Mouse (Mus musculus) CH12.LX (cell line): Measurements from ENCODE around the gene Ppt2. TPM values are rescaled to one million over a fixed set of nuclear protein-coding genes. Genes with fewer than 3 reads are reported as not detected.
A peak's percentile ranks its signal among the peaks of the same experiment; 100 is the strongest.

Experiments
- DNase-seq: peaks from one replicate; pipeline ENCODE4 v3.0.0-alpha.2; 2013; ENCODE audit errors: extremely low read depth
- H3K27ac ChIP-seq: 2 replicates; pipeline ENCODE4 v1.5.1; 2012; ENCODE audit warnings: low read depth, mild to moderate bottlenecking, control low read depth, moderate library complexity; ENCODE audit not compliant: insufficient read depth
- H3K27me3 ChIP-seq: replicated peaks from 2 replicates; pipeline ENCODE3; 2012; ENCODE audit warnings: inconsistent platforms
- H3K36me3 ChIP-seq, 2 experiments: replicated peaks in 1 of 2; 2 replicates each; pipeline versions ENCODE3 to v1.6.1; 2012; ENCODE audit warnings: inconsistent platforms in 1 of 2, low read length in 1 of 2, mild to moderate bottlenecking in 1 of 2, mixed read lengths in 1 of 2, moderate library complexity in 1 of 2; ENCODE audit not compliant: control insufficient read depth in 1 of 2, insufficient read depth in 1 of 2
- H3K4me1 ChIP-seq, 2 experiments: 2 replicates each; pipeline ENCODE4 v1.6.1; 2012; ENCODE audit warnings: inconsistent platforms in 1 of 2, moderate library complexity in 1 of 2; ENCODE audit not compliant: insufficient read depth in 2 of 2, control insufficient read depth in 1 of 2
- H3K4me2 ChIP-seq: 2 replicates; pipeline ENCODE4 v1.6.1; 2012; ENCODE audit warnings: low read depth, mild to moderate bottlenecking, control low read depth; ENCODE audit not compliant: poor library complexity, insufficient read depth, severe bottlenecking
- H3K4me3 ChIP-seq, 3 experiments: fragments of 150-350 bp in 1 of 3; sonication (generic) in 1 of 3; replicated peaks in 1 of 3; 2 replicates each; pipeline versions ENCODE3 to v1.5.1; 2011 to 2012; ENCODE audit warnings: low read depth in 2 of 3, low read length in 2 of 3, mild to moderate bottlenecking in 2 of 3, moderate library complexity in 2 of 3, control low read depth in 1 of 3, improper control_type of control experiment in 1 of 3, inconsistent platforms in 1 of 3, mixed read lengths in 1 of 3; ENCODE audit not compliant: poor library complexity in 1 of 3
- H3K79me2 ChIP-seq: replicated peaks from 2 replicates; pipeline ENCODE4 v1.6.1; 2012; ENCODE audit warnings: mild to moderate bottlenecking, moderate library complexity; ENCODE audit not compliant: control insufficient read depth, poor library complexity, insufficient read depth, severe bottlenecking; ENCODE audit errors: extremely low read depth
- H3K9ac ChIP-seq: 2 replicates; pipeline ENCODE4 v1.6.1; 2012; ENCODE audit warnings: low read depth, mild to moderate bottlenecking, control low read depth, moderate library complexity; ENCODE audit not compliant: insufficient read depth
- H3K9me3 ChIP-seq: replicated peaks from 2 replicates; pipeline ENCODE3; 2012; ENCODE audit warnings: low read length, inconsistent platforms, mixed read lengths
- CTCF ChIP-seq, 2 experiments: IDR thresholded peaks in 1 of 2; conservative IDR thresholded peaks in 1 of 2; 2 replicates each; pipeline ENCODE4 v1.5.1; 2011 to 2012; ENCODE audit warnings: low read depth in 2 of 2, low read length in 2 of 2, improper control_type of control experiment in 1 of 2, inconsistent platforms in 1 of 2, mild to moderate bottlenecking in 1 of 2, moderate library complexity in 1 of 2
- GABPA ChIP-seq: IDR thresholded peaks from 2 replicates; pipeline ENCODE4 v1.6.1; 2012; ENCODE audit warnings: low read depth, low read length, improper control_type of control experiment, inconsistent platforms; ENCODE audit not compliant: insufficient replicate concordance
- MYC ChIP-seq: IDR thresholded peaks from 2 replicates; pipeline ENCODE4 v1.6.1; 2011; ENCODE audit warnings: low read depth, mild to moderate bottlenecking, improper control_type of control experiment, low read length
- POLR2AphosphoS2 ChIP-seq: IDR thresholded peaks from 2 replicates; pipeline ENCODE4 v1.6.1; 2011; ENCODE audit warnings: low read depth, low read length, improper control_type of control experiment
- USF1 ChIP-seq: IDR thresholded peaks from 2 replicates; pipeline ENCODE4 v1.6.1; 2014; ENCODE audit warnings: low read depth, mild to moderate bottlenecking, inconsistent platforms, low read length, improper control_type of control experiment
- dilution Hi-C: fragments of 300-500 bp; cut with MboI; formaldehyde crosslinking; loops from 2 replicates; pipeline ENCODE4 v1.14.3; 2020; ENCODE audit warnings: low sequenced_read_pairs; ENCODE audit not compliant: extremely low pct_unique_long_range_greater_than_20kb, extremely low pct_ligation_motif_present
- in situ Hi-C: fragments of 300-500 bp; cut with MboI; formaldehyde crosslinking; loops from 3 replicates; pipeline ENCODE4 v1.14.3; 2019; ENCODE audit warnings: low sequenced_read_pairs, low pct_ligation_motif_present, low pct_unique_long_range_greater_than_20kb, mixed read lengths
- polyA plus RNA-seq: library from polyadenylated mRNA; unstranded; fragments of >175 nt; gene quantifications from 2 replicates; pipeline ENCODE4 v1.2.1, GENCODE M21; 2012; ENCODE audit warnings: low read depth; ENCODE audit not compliant: insufficient read length
- total RNA-seq, 2 experiments: library from RNA; depleted of rRNA; stranded (reverse); fragments of 300-350 nt in 1 of 2; fragments of >200 nt in 1 of 2; gene quantifications; 2 replicates each; pipeline ENCODE4 v1.2.3; 2012 to 2014

The Ppt2 gene
- total and polyA plus RNA-seq, 3 experiments, result 0.84 to 1.9 TPM; not detected in 1

DNA sequence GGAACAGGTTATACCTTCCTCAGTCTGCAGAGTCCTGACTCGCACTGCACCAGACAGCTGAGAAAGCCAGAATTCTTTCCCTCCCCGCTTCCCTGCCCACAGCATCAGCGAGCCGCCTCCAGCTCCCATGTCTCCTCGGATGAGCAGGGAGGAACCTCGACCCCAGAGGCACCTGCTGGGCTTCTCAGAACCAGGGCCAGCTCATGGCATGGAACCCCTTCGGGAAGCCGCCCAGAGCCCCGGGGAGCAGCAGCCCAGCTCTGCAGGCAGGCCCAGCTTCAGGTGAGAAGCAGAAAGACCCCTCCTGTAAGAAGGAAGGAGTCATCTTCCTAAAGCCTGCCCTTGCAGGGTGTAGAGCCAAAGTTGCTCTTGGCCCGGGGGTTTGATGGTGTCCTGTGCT, 24.2 kb upstream of the Ppt2 start:
- H3K36me3 ChIP-seq, result peaks cover 52 to 83% of the 10 kb centered on the region in 2 experiments
- H3K27ac ChIP-seq, result no peak overlapping the region
- no peak overlapping the region for H3K4me2 ChIP-seq
- H3K79me2 ChIP-seq, result no peaks in the 10 kb centered on the region
- in situ Hi-C loops (no loop called here), dilution Hi-C loops (no loop called here)
- H3K27me3 ChIP-seq, result no peaks in the 10 kb centered on the region
- no peak overlapping the region for H3K4me3 ChIP-seq
- no peak for DNase-seq
- peaks cover 16 to 24% of the 10 kb centered on the region in 2 experiments for H3K4me1 ChIP-seq
- no peaks in the 10 kb centered on the region for H3K9me3 ChIP-seq
- no peak overlapping the region for H3K9ac ChIP-seq
- TF ChIP-seq GABPA (no peak), POLR2AphosphoS2 (0 out of 2 replicates have a peak, but pooled peaks have one; percentile 48)

DNA sequence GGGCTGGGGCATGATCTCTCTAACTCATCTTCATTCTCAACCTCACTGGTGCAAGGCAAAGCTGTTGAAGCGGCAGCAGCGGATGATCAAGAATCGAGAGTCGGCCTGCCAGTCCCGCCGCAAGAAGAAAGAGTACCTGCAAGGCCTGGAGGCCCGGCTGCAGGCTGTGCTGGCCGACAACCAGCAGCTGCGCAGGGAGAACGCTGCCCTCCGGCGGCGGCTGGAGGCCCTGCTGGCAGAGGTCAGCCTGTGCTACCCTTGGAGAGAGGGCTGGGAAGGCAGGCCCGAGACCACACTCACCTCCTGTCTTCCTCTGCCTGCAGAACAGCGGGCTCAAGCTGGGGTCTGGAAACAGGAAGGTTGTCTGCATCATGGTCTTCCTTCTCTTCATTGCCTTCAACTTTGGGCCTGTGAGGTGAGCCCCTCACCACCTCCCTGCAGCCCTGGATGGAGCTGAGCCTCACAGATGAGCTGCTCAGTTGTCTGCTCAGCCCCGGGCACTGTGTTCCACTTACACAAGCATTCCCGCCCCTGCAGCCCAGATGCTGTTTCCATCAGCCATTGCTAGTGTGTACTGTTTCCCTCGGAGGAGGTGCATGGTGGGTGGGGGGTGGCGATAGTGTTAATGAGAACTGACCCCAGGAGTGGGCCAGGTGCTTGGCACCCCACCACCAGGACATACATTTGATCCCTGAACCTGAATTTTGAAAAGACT, 23.4 kb upstream of the Ppt2 start:
- Histone ChIP-seq H3K9ac (no peak overlapping the region), H3K4me3 (no peak overlapping the region), H3K9me3 (no peaks in the 10 kb centered on the region), H3K27me3 (no peaks in the 10 kb centered on the region), H3K36me3 (peaks cover 52 to 83% of the 10 kb centered on the region in 2 experiments), H3K79me2 (no peaks in the 10 kb centered on the region), H3K4me2 (no peak overlapping the region), H3K4me1 (peaks cover 16 to 25% of the 10 kb centered on the region in 2 experiments), H3K27ac (no peak overlapping the region)
- dilution Hi-C loops, result no loop called here
- TF ChIP-seq CTCF (conservative IDR thresholded peaks at IDR 0.05 in 1 of 2, IDR thresholded peaks at IDR 0.05 in 1 of 2; ENCODE audit: low read depth in 2 of 2, low read length in 2 of 2) (peak in 1 of 2 experiments; percentile 43; a peak in 2 of 4 replicates), MYC (no peak)
- in situ Hi-C loops, result no loop called here
- DNase-seq, result no peak

DNA sequence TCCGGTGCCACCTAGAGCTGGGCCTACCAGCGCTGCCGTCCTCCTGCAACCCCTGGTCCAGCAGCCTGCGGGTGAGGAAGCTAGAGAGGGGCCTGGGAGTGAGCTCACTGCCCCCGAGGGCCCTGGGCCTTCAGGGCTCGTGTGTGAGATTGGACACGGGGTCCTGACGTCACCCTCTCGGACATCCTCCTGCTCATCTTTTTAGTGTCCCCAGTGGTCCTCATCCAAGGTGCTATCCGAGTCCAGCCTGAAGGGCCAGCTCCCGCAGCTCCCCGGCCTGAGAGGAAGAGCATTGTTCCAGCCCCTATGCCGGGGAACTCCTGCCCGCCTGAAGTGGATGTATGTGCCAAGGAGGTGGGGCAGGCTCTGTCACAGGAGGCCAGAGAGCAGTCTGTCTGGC, 22.5 kb upstream of the Ppt2 start:
- Histone ChIP-seq H3K79me2 (no peaks in the 10 kb centered on the region), H3K9me3 (no peaks in the 10 kb centered on the region), H3K4me3 (no peak overlapping the region), H3K27me3 (no peaks in the 10 kb centered on the region), H3K9ac (no peak overlapping the region), H3K4me1 (peaks cover 16 to 34% of the 10 kb centered on the region in 2 experiments)
- dilution Hi-C loops, result no loop called here
- no peak for TF ChIP-seq USF1
- TF ChIP-seq, all 38 proteins: peak for 0
- peaks cover 52 to 81% of the 10 kb centered on the region in 2 experiments for H3K36me3 ChIP-seq
- no peak overlapping the region for H3K27ac ChIP-seq
- no peak overlapping the region for H3K4me2 ChIP-seq
- DNase-seq, result no peak
- in situ Hi-C loops, result no loop called here
